Mouse (Mus musculus): ENCODE measurements at regions not wholly inside any gene's neighbourhood (a gene's known extent, or its start where the extent isn't known, plus 50 kb on each side); places are given as distances from the start of the nearest gene placed in this dataset.
A peak's percentile ranks its signal among the peaks of the same experiment; 100 is the strongest.

DNA sequence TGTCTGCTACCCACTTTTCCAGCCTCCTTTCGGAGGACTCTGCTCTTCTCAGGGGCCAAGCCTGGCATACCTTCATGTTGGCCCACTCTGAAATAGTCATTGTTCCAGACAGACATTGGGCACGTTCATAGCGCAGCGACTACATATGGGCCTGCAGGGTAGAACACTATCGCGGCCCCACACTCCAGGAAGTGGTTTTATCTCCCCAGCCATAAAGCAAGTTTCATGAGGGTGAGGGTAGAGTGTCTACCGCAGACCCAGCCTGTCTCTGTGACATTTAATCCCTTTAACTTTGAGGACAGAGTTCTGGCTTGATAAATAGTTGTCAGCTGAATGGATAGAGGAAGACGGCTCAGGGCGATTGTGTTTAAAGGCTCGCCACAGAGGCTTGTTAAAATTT lies 177.5 kb upstream of the Elac2 start:
- DNase-seq: no peak

DNA sequence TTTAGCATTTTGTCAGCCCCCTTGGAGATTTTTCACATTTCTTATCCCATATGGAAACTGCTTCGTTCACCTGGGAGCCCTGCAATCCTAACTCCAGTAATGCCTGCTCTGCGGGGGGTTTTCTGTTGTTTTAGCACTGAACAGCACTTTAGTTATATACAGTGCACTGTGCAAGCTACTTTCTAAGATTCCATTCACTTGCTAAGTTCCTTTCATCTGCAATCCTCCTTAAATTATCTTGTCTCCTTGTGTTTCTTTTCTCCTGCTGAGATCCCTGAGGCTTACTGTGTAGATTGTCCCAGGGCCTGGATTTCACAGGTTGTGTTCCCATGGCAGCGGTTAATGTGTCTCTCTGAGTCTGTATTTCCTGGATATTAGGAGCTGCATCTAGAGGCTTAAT lies 173.3 kb upstream of the Elac2 start:
- DNase-seq: no peak

DNA sequence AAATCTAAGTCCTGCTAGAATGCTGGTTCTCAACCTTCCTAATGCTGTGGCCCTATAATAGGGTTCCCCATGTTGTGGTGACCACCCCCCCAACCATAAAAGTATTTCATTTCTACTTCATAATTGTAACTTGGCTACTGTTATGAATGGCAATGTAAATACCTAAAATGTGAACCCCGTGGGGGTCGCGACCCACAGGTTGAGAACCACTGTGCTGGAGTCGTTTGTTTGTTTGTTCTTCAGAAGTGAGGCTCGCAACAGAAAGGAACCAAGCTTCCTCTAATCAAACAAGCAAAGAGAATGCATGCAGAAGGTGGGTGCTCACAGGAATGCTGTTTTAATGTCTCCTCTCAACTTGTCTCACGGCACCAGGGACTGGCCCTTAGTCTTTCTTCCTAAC lies 166.4 kb upstream of the Elac2 start:
- no peak for DNase-seq

DNA sequence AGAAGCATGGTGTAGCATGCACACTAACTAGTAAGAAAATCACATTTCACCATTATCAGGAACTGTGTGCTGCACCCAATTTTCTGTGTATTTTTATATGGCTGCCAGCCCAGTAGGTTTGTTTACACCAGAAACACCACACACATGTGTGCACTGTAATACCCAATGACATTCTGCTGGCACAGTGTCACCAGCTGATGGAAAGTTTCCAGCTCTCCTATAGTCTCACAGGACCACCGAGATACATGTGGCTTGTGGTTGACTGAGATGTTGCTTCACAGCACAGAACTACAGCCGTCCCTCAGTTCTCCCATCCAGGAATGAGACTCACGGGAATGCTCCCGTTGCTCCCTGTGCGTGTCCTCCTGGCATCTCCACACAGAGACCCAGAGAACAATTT lies 149.4 kb upstream of the Elac2 start:
- DNase-seq: no peak

DNA sequence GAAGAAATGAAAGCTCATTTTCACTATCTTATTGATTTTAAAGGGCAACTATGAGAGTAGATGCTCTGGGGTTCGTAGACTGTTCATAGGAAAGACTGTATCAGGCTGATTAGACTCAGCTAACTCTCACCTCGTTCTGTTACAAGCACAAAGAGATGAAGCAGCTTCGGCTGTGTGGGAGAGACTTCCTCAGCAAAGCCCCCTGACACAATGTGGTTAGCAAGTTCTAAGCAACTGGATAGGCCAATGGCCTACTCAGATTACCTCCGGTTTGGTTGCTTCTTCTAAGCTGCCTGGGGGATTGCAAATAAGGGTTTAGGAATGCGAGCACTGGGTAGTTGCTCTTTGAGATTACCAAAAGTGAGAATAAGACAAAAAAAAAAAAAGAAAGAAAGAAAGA lies 146.4 kb upstream of the Elac2 start:
- no peak for DNase-seq

DNA sequence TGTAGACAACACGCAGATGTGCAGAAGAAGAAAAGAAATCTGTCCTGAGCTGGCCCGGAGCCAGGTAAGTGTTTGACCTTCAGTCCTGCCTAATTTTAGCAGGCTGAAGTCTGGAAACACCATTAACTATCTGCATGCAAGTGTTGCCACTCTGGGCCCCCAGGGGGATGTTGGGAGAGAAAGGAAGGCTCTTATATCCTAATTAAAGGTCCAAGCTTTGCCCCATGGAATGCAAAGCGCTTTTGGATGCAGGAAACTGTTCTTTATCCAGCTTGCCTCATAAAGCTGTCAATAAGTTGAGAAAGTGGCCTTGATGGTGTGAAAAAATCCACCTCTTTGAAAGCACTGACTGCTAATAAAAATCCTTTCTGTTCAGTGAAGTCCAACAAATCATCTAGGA lies 145.1 kb upstream of the Elac2 start:
- no peak for DNase-seq

DNA sequence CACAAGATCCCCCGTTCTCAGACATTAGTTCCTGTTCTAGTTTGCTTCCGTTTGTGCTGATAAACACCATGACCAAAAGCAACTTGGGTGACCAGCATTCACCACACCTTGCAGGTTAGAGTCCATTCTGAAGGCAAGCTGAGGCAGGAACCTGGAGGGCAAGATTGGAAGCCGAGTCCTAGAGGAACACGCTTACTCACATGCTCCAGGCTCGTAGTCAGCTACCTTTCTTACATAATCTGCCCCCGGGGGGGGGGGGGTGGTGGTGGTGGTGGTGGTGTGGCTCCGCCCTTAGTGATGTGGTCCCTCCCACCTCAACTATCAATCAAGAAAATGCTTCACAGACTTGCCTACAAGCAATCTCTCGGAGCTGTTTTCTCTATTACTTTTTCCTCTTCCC lies 142.1 kb upstream of the Elac2 start:
- no peak for DNase-seq

DNA sequence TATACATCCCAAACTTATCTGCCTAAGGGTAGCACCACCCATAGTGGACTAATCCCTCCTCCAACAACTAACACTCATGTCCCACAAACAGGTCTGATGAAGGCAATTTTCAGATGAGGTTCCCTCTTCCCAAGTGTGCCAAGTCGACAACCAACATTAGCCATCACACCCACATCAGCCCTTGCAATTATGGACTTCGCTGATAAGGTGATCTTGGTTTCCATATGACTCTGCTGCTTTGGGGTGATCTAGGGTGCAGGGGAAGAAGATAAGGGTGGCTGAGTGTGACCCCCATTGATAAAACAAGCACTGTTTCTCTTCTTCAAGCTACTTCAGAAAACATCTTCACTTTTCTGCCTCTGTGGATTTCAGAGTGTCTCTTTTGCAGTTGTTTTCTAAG lies 137.7 kb upstream of the Elac2 start:
- DNase-seq: no peak

DNA sequence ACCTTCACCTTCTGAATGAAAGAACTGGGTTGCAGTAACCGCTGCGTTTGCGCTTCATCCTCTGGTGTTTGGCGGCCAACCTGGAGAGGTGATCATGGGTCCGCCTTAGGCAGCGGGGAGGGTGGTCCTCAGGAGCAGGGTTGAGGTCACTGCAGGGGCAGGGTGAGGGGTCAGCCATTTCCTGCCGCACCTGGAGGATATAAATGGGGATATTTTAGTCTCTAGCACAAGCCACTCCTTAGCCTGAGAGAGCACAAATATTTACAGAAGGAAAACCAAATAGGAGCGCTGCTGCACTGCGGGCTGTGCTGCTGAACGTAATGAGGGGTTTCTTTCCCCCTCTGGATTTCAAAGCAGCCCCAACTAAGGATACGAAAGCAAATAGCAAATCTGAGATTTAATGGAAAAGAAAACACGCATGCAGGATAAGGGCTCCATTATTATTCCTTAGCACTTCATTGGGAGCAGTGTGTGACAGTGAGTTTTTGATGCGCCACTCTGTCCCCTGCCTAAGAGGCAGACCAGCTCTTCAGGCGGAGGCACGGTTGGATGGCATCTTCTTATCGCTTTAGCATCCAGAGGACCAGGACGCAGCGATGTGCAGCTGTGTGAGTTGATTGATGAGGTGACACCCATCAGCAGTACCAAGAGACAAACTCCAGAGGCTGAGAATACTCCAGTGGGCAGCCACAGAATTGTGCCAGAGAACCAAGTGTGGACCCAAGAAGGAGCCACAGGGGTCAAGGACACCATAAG lies 135.9 kb upstream of the Elac2 start:
- DNase-seq: no peak

DNA sequence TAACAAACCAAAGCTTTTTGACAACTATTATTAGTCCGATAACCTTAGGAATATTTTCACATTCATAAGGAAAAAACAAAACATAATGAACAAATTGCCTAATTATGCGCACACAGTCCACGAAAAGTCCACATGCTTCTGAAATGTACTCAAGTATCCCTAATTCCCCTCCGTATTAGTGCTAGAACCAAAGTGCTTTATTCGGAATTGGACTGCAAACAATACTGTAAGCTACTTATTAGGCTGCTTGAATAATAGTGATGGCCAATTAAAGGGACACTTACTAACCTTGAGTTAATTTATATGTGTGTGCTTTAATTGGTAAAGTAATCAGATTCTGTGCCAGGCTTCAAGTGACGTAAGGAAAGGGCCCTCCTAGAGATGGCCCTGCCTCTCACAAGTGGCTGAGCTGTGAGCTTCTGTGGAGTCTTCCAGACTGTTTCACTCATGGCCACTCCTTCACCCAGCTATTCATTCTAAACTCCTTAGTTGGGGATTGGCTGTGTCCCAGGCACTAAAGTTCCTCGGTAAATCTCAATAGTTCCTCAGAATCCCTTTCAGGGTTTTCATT lies 132.2 kb upstream of the Elac2 start:
- no peak for DNase-seq

DNA sequence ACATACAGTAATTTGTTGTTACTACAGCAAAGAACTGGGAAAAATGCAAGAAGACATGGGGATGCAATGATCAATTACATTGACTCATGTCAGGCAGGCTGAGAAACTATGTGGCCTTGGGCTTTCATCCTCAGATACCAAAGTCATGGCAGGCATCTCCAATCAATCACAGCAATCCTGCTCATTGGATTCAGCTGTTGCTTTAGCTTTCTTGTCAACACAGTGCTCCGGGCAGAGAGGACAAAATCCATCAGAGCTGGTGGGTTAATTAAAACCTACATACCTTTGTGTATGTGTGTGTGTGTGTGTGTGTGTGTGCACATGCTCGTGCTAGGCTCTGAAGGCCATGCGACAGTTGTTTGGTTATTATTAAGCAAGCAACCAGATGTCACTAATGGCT lies 119.2 kb upstream of the Elac2 start:
- no peak for DNase-seq

DNA sequence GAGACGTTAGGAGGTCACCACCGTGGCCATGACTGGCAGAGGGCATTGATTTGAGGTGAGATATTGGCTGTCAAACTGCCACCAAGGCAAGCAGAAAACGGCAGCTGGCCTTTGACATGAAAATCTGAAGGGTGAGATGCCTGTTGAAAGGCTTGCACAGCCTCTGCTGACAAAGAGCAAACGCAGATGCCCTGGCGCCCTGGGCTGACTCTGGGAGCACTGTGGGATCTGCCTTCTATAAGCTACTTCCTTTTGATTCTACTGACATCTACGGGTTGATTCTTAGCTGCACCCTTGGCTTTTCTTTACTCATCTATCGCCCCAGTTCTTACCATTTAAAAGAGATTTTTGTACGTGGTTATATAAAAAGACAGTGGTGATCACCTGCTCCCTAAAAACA lies 98.2 kb upstream of the Elac2 start:
- DNase-seq: no peak

DNA sequence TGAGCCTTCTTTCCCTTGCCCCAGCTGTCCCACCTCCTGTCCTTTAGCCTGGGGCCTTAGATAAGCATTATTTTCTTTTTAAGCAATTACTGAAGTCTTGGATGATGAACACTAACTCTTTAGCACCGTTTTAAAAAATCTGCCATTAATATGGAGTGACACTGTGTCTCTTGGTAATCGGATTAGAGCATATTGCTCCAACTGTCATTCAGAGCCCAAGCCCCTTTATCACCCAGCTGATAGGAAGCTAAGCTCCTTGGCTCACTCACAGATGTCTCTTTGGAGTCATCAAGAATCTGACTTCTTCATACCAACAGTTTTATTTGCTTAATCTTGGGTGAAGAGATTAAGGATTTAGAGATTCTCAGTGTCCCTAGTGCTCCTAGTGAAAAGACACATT lies 94.3 kb upstream of the Elac2 start:
- no peak for DNase-seq

DNA sequence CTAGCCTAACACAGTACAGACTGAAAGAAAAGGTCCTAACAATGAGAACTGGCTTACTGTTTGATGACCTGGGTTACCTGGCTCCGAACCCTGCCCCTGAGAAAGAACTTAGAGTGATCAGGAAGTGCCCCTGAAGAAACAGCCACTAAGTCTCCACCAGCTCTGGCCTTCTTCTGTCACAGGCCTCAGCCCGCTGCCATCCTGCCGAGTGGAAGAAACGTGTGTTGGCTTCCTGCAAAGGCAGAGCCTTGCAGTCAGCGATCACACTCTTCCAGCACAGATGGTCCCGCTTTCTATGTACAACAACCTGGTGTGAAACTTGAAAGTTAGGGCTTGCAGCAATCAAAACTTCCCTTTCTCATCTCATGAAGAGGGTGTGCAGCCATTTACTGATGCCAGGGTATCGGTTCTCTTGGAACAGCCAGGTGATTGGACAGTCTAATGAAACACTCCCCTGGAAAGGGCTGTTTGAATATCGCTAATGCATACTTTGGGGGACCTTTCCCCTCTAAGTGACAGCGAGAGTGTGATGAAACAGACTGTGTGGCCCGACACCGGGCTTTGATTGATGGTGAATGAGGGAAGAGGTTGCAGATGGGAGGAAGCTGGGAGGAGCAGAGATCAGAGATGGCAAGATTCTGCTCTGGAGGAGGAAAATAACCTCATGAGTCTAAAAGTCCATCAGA lies 89.4 kb upstream of the Elac2 start:
- no peak for DNase-seq

DNA sequence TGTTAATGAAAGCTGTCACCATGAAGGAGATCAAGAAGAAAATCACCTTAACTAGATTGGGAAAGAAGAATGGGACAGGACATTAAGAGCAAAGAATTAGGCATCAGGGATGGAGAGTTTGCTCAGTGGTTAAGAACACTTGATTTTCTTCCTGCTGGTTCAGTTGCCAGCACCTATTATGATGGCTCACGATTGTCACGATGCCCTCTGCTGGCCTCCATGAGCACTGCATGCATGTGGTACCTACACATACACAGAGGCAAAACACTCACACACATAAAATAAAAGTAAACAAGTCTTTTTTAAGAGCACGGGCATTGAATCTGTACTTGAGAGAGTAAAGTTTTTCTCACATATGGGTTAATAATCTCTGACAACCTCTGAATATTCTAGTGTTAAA lies 88.1 kb upstream of the Elac2 start:
- DNase-seq: peak; percentile 19 to 50

DNA sequence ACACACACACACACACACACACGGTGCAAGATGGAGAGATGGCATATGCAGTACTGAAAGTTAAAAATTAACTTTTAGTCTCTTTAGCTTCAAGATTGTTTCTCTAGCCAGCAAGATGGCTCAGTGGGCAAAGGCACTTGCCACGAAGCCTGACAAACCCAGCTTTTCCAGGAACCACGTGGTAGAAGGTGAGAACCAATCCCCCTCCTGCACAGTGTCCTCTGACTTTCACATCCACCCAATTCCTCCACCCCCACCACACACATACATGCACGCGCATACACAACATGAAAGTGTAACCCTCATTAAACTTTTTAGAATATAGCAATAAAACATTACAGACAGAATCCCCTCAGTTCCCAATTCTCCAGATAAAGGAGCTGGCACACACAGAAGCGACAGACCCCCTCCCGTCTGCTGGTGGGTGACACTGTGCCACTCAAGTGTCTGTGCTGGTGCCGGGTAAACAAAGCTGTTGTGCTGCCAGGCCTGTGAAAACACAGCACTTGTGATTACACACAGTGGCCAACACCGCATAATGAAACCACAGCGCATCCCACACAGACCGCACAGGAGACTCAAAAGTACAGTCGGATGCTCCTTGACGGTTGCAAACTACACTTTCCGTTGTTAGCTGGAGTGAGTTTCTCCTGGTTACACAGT lies 82.9 kb upstream of the Elac2 start:
- DNase-seq: no peak

DNA sequence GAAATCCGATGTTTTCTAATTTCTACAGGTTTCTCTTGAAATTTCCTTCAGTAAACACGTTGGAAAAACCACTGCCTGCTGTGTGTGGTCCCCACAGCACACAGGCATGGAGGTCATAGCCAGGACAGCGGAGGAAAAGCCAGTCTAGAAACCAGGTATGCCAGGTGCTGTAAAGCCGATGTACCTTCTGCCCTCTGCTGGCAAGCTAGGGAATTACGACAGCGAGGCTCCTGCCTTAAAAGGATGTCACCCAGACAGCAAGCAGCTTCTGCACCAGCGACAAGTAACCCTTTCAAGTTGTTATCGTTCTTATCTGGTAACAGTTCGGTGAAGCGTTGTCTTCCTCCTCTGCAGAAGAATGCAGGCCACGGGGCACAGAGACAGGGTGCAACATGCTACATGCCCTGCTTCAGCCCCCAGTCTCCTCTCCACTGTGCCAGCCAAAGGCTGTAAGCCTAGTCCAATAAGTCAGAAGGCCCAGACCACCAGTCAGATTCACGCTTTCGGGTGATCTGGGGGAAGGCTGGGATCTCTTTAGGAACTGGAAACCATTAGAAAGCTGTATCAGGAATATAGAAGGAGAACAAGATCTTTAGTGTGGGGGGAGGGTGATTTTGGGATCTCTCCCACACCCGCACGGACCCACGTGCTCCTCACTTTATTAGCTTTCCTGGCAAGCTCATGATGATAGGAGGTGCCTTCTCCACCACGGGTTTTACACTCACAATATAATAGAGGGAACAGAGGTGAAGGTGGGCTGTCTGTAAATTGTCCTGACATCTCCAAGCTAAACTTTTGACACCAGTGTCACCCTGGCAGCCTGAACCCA lies 79.9 kb upstream of the Elac2 start:
- DNase-seq: peak; percentile 81 to 87

DNA sequence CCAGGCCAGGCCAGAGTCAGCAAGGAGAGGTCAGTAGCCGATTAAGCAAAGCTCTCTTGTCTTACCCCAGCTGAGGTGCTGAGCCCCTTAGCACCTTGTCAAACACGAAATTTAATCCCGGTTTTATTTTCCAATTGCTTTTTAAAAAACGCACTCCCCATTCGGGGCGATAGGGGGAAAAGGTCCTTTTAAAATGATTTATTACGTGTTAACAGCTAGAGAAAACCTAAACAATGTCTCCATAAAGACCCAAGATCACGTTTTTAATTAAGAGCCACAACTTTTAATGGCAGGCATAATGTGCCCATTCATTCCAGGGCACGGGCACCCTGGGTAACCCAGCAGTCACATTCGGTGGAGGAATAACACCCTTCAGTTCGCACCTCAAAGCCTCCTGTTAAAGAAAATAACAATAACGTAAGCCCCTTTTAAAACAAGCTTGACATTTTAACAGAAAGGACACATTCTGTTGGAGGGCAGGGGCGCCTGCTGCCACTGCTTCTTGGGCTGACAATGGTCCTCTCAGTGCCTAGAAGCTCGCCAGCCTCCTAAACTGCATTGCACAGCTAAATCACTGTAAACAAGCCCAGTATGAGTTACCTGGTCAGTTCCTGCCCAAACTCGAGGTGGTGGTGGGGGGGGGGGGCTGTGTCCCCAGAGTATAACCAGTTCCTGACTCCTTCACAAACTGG lies 79.1 kb upstream of the Elac2 start:
- DNase-seq: no peak

DNA sequence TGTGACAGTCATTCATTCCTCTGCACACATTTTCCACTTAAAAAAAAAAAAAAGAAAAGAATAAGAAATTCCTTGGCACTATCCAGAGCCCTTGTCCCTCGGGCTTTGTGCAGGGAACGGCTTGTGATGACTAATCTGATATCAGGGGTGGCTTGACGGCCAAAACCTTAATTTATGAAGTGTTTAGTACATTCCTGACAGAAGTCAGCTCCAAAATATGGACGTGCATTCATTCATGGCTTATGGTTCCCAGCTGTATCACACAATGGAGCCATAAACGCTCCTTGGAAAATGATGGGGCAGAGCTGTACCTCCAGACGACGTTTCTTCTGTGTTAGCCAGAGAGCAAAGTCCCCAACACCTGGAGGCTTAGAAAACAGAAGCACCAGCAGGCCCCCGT lies 62.1 kb upstream of the Elac2 start:
- no peak for DNase-seq

DNA sequence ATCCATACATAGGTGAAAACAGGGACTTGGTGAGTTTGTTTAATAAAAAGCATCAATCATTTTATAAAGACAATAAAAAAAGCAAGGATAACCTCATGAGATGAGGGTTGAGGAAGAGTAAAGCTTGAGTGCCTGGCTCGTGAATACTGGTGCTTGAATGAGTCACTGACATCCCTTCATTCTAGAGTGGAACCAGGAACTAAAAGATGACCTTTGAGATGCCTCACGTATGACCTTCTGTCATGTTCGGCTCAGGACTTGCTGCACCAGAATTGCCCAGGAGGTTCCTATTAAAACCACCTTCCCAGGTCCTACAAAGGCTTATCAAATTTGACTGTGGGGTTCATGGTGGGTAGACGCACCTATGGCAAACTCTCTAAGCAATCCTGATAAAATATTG lies 61.5 kb upstream of the Elac2 start:
- no peak for DNase-seq

DNA sequence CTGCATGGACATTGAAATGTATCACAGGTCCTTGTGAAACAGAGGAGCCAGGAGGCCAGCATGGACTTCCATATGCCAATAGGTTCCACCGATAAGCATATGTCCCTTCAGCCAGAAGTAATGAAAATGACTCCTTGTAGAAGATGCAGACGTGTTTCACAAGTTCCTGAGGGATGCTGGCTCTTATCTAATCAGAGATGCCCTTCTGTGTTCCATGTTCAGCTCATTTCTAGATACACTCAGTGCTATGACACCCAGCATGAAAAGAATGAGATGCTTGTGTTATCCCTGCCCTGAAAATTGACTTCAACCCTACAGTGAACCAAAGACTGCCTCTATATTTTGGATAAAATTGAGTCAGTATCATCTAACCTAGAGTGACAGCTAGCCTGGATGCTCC lies 53.8 kb upstream of the Elac2 start:
- DNase-seq: no peak

DNA sequence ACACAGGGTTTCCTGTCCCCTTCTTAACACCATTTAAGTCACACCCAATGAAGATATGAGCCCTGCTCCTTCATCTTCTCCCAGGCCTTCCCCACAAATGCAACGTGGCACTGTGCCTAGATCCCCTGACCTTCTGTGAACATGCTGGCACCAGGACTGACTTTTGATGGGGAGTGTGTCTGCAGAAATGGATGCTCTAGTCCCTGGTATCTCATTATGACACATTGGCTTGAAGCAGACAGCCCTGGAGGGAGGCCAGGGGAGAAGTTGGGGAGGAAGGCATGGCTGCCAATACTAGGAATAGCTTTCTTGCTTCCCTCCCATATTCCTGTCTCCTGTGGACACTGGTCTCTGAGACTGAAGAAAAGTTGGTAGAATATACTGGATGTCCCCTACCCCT lies 52.9 kb upstream of the Elac2 start:
- peak; percentile 75 to 81 for DNase-seq
